Mouse (Mus musculus) embryonic facial prominence, embryonic 14.5 days (tissue): ENCODE data around the gene Khnyn. TPM values are rescaled to one million over a fixed set of nuclear protein-coding genes. Genes with fewer than 3 reads are reported as not detected.
A peak's percentile ranks its signal among the peaks of the same experiment; 100 is the strongest.

Experiments
- ATAC-seq: fragments of 200-750 bp; cut with Nextera tagmentation; 2 replicates; pipeline ENCODE4 v1.8.0; 2017; ENCODE audit warnings: low read depth, moderate number of reproducible peaks, moderate TSS enrichment
- DNase-seq: peaks from one replicate; pipeline ENCODE4 v3.0.0-alpha.2; 2015; ENCODE audit warnings: low spot score
- H3K27ac ChIP-seq: fragments of 300-500 bp; sonication (generic); replicated peaks from 2 replicates; pipeline ENCODE4 v1.5.1; 2014; ENCODE audit warnings: low read depth, mild to moderate bottlenecking, low read length, moderate library complexity
- H3K27me3 ChIP-seq: fragments of 300-500 bp; sonication (generic); replicated peaks from 2 replicates; pipeline ENCODE4 v1.6.1; 2014; ENCODE audit warnings: low read length; ENCODE audit not compliant: control insufficient read depth, insufficient read depth
- H3K36me3 ChIP-seq: fragments of 300-500 bp; sonication (generic); 2 replicates; pipeline ENCODE4 v1.6.1; 2014; ENCODE audit warnings: low read length, mixed read lengths; ENCODE audit not compliant: control insufficient read depth, insufficient read depth
- H3K4me1 ChIP-seq: fragments of 300-500 bp; sonication (generic); 2 replicates; pipeline ENCODE4 v1.6.1; 2014; ENCODE audit warnings: antibody characterized with exemption, low read length; ENCODE audit not compliant: control insufficient read depth, insufficient read depth
- H3K4me2 ChIP-seq: fragments of 300-500 bp; sonication (generic); 2 replicates; pipeline ENCODE4 v1.6.1; 2014; ENCODE audit warnings: low read depth, mild to moderate bottlenecking, low read length, moderate library complexity, mixed read lengths
- H3K4me3 ChIP-seq: fragments of 300-500 bp; sonication (generic); 2 replicates; pipeline ENCODE4 v1.5.1; 2014; ENCODE audit warnings: low read depth, mild to moderate bottlenecking, low read length
- H3K9ac ChIP-seq: fragments of 300-500 bp; sonication (generic); 2 replicates; pipeline ENCODE4 v1.6.1; 2014; ENCODE audit warnings: low read depth, mild to moderate bottlenecking, low read length, moderate library complexity, mixed read lengths
- H3K9me3 ChIP-seq: fragments of 300-500 bp; sonication (generic); 2 replicates; pipeline ENCODE4 v1.6.1; 2016; ENCODE audit warnings: low read length; ENCODE audit not compliant: control insufficient read depth
- WGBS: fragments of 180-500 bp; shearing (Covaris S2); extraction: QIAGEN DNeasy Blood & Tissue Kit; methylation state at CpG from one replicate; pipeline ENCODE4 v1.1.7; 2014; 5-methylcytosine and 5-hydroxymethylcytosine counted together
- polyA plus RNA-seq: library from polyadenylated mRNA; unstranded; fragments of >200 nt; fragmentation: Nextera tagmentation; extraction: Ambion mirVana; gene quantifications from 2 replicates; pipeline ENCODE4 v1.2.1, GENCODE M21; 2014

Gene Khnyn
- polyA plus RNA-seq, 1 experiment from 2014 or later: 9.1 TPM

GRCm38 (mm10) chr14:55878316-55878940 lies 6.3 kb upstream of the Khnyn start:
- Histone ChIP-seq H3K27me3 (no peaks in the 10 kb centered on the region), H3K9ac (no peak overlapping the region), H3K36me3 (no peaks in the 10 kb centered on the region), H3K27ac (no peak overlapping the region), H3K4me1 (peaks cover 11% of the 10 kb centered on the region), H3K9me3 (no peaks in the 10 kb centered on the region), H3K4me3 (no peak overlapping the region), H3K4me2 (no peak overlapping the region; the same call in 1 of the 2 replicates)
- 32% methylated on average over 7 of the region's 7 CpGs for WGBS
- ATAC-seq: no peak
- DNase-seq: no peak

- Histone ChIP-seq H3K4me3 (no peak overlapping the region), H3K4me1 (peaks cover 16% of the 10 kb centered on the region; the same call in 1 of the 2 replicates), H3K36me3 (no peaks in the 10 kb centered on the region), H3K27ac (no peak overlapping the region), H3K4me2 (no peak overlapping the region), H3K27me3 (no peaks in the 10 kb centered on the region), H3K9ac (no peak overlapping the region), H3K9me3 (no peaks in the 10 kb centered on the region)
- ATAC-seq (peak; percentile 42; the same call in 1 of the 2 replicates), DNase-seq (peak; percentile 76)
- WGBS: 36% methylated on average over 1 of the region's 1 CpGs
Observed at GRCm38 (mm10) chr14:55879623-55880022, 5.1 kb upstream of the Khnyn start.

GRCm38 (mm10) chr14:55880982-55881381 lies 3.8 kb upstream of the Khnyn start:
- 73% methylated on average over 8 of the region's 8 CpGs for WGBS
- no peaks in the 10 kb centered on the region for H3K9me3 ChIP-seq
- H3K4me3 ChIP-seq: no peak overlapping the region
- H3K4me1 ChIP-seq: peaks cover 17% of the 10 kb centered on the region; the same call in 1 of the 2 replicates
- no peak for DNase-seq
- ATAC-seq: no peak
- no peaks in the 10 kb centered on the region for H3K27me3 ChIP-seq
- H3K36me3 ChIP-seq: no peaks in the 10 kb centered on the region
- no peak overlapping the region for H3K4me2 ChIP-seq
- no peak overlapping the region for H3K27ac ChIP-seq
- no peak overlapping the region for H3K9ac ChIP-seq

- DNase-seq: no peak
- H3K9ac ChIP-seq: no peak overlapping the region
- H3K4me1 ChIP-seq: peaks cover 19% of the 10 kb centered on the region; the same call in 1 of the 2 replicates
- H3K27me3 ChIP-seq: no peaks in the 10 kb centered on the region
- no peak for ATAC-seq
- WGBS: 44% methylated on average over 6 of the region's 6 CpGs
- no peak overlapping the region for H3K4me3 ChIP-seq
- H3K36me3 ChIP-seq: peaks cover 9% of the 10 kb centered on the region
- H3K9me3 ChIP-seq: no peaks in the 10 kb centered on the region
- H3K27ac ChIP-seq: no peak overlapping the region
- no peak overlapping the region for H3K4me2 ChIP-seq
Observed at GRCm38 (mm10) chr14:55882171-55882641, 2.5 kb upstream of the Khnyn start.

- Histone ChIP-seq H3K27me3 (no peaks in the 10 kb centered on the region), H3K36me3 (peaks cover 19% of the 10 kb centered on the region), H3K9ac (no peak overlapping the region), H3K4me2 (no peak overlapping the region), H3K4me1 (peaks cover 11% of the 10 kb centered on the region; the same call in 1 of the 2 replicates), H3K4me3 (no peak overlapping the region), H3K27ac (no peak overlapping the region), H3K9me3 (no peaks in the 10 kb centered on the region)
- DNase-seq: no peak
- 94% methylated on average over 13 of the region's 13 CpGs for WGBS
- no peak for ATAC-seq
Observed at GRCm38 (mm10) chr14:55883149-55883661, 1.5 kb upstream of the Khnyn start.

- Histone ChIP-seq H3K27ac (peak overlapping the region; percentile 92; the same call in 1 of the 2 replicates), H3K9me3 (no peaks in the 10 kb centered on the region), H3K4me3 (no peak overlapping the region), H3K27me3 (no peaks in the 10 kb centered on the region), H3K9ac (no peak overlapping the region), H3K4me1 (peaks cover 11% of the 10 kb centered on the region; the same call in 1 of the 2 replicates), H3K4me2 (no peak overlapping the region), H3K36me3 (peaks cover 23% of the 10 kb centered on the region)
- ATAC-seq: no peak
- DNase-seq: no peak
- 98% methylated on average over 11 of the region's 12 CpGs for WGBS
Observed at GRCm38 (mm10) chr14:55883663-55884062, 1.1 kb upstream of the Khnyn start.

- Histone ChIP-seq H3K4me2 (peak within 1 kb of the TSS; percentile 73), H3K9ac (peak within 1 kb of the TSS; percentile 87), H3K36me3 (peaks cover 28% of the 10 kb centered on the region), H3K27me3 (no peaks in the 10 kb centered on the region), H3K27ac (peak within 1 kb of the TSS; percentile 92), H3K9me3 (no peaks in the 10 kb centered on the region), H3K4me3 (peak within 1 kb of the TSS; percentile 77), H3K4me1 (peaks cover 11% of the 10 kb centered on the region; the same call in 1 of the 2 replicates)
- DNase-seq (peak; percentile 55), ATAC-seq (peak; percentile 5; the same call in 1 of the 2 replicates)
- 41% methylated on average over 4 of the region's 4 CpGs for WGBS
Observed at GRCm38 (mm10) chr14:55884166-55884565, 581 bp upstream of the Khnyn start, which contains the start of gene Cbln3. Gene Cbln3, minus strand, starts transcription at chr14:55884392.

- 0% methylated on average over 7 of the region's 30 CpGs for WGBS
- ATAC-seq (no peak; the same call in none of the 2 replicates), DNase-seq (peak; percentile 73)
- peaks cover 11% of the 10 kb centered on the region; the same call in 1 of the 2 replicates for H3K4me1 ChIP-seq
- H3K4me3 ChIP-seq: peak overlapping the region; percentile 77
- peak overlapping the region; percentile 73 for H3K4me2 ChIP-seq
- H3K27me3 ChIP-seq: no peaks in the 10 kb centered on the region
- peak overlapping the region; percentile 92 for H3K27ac ChIP-seq
- peaks cover 39% of the 10 kb centered on the region for H3K36me3 ChIP-seq
- H3K9ac ChIP-seq: peak overlapping the region; percentile 87
- no peaks in the 10 kb centered on the region for H3K9me3 ChIP-seq
Observed at GRCm38 (mm10) chr14:55885114-55885790, 505 bp downstream of the Khnyn start.
